Mouse (Mus musculus): Measurements from ENCODE around the gene Epn2. TPM values are rescaled to one million over a fixed set of nuclear protein-coding genes. Genes with fewer than 3 reads are reported as not detected.

The Epn2 gene
- polyA plus RNA-seq, 1 experiment from 2014 or later = 22.1 TPM

DNA sequence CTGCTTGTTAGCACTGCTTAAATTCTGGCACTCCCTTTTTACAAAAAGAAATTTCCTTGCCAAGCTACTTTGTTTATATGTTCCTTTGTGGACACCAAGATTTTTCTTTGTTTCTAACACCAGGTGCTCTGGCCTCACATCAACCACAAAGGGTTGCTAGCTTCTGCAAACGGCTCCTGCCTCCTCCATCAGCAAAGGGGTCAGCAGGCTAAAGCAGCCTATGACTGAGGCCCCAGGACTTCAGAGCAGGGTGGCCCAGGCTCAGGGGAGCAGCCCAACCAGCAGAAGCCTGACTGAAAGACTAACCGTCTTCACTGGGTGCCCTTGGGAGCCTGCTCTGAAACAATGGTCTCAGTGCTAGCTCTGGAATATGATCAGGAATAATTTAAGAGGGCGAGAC lies 22.0 kb upstream of the Epn2 start:
- Histone ChIP-seq H3K27me3 (ENCODE audit: insufficient read depth, low read length) (no peaks in the 10 kb centered on the region), H3K4me2 (ENCODE audit: low read length) (no peak overlapping the region), H3K9ac (ENCODE audit: low read depth, low read length) (no peak overlapping the region), H3K36me3 (ENCODE audit: insufficient read depth, low read length) (no peaks in the 10 kb centered on the region), H3K27ac (no peak overlapping the region), H3K9me3 (replicated peaks; ENCODE audit: low read length) (no peaks in the 10 kb centered on the region), H3K4me1 (replicated peaks; ENCODE audit: insufficient read depth, low read length) (no peaks in the 10 kb centered on the region), H3K4me3 (replicated peaks; ENCODE audit: low read depth, low read length) (no peak overlapping the region)
- TF ChIP-seq CTCF (IDR thresholded peaks at IDR 0.05; ENCODE audit: low read depth) = no peak
- ATAC-seq (replicated peaks; ENCODE audit: low FRiP score, low read depth) (no peak), DNase-seq (ENCODE audit: low spot score) (no peak)
- 39% methylated on average over 3 of the region's 3 CpGs for WGBS

DNA sequence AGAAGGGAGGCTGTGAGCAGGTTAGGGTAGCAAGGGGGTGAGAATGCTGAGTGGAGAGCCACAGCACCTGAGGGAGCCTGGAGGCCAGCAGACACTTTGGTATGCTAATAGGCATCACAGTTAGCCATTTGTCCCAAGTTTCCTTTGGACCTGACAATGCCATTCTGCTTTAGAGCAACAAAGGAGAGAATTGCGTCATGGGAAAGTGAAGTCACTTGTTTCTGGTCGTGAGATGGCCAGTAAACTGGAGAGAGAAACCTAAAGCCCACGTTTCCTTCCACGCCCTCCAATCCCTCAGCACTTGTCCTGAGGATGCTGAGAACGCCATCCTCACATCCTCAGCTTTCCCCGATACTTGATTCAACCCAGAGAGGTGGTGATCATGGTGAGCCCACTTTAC lies 18.9 kb upstream of the Epn2 start:
- no peak overlapping the region for H3K4me2 ChIP-seq (ENCODE audit: low read length)
- H3K36me3 ChIP-seq (ENCODE audit: insufficient read depth, low read length) = no peaks in the 10 kb centered on the region
- no peak for DNase-seq (ENCODE audit: low spot score)
- no peak for TF ChIP-seq CTCF (IDR thresholded peaks at IDR 0.05; ENCODE audit: low read depth)
- WGBS = 57% methylated on average over 6 of the region's 6 CpGs
- H3K4me1 ChIP-seq (replicated peaks; ENCODE audit: insufficient read depth, low read length) = no peaks in the 10 kb centered on the region
- H3K27ac ChIP-seq = no peak overlapping the region
- H3K9me3 ChIP-seq (replicated peaks; ENCODE audit: low read length) = no peaks in the 10 kb centered on the region
- no peak for ATAC-seq (replicated peaks; ENCODE audit: low FRiP score, low read depth)
- H3K4me3 ChIP-seq (replicated peaks; ENCODE audit: low read depth, low read length) = no peak overlapping the region
- H3K9ac ChIP-seq (ENCODE audit: low read depth, low read length) = no peak overlapping the region
- H3K27me3 ChIP-seq (ENCODE audit: insufficient read depth, low read length) = no peaks in the 10 kb centered on the region

GRCm38 (mm10) chr11:61597471-61597870 lies 18.0 kb upstream of the Epn2 start:
- Histone ChIP-seq H3K27me3 (ENCODE audit: insufficient read depth, low read length) (no peaks in the 10 kb centered on the region), H3K27ac (no peak overlapping the region), H3K9ac (ENCODE audit: low read depth, low read length) (no peak overlapping the region), H3K4me1 (replicated peaks; ENCODE audit: insufficient read depth, low read length) (no peaks in the 10 kb centered on the region), H3K36me3 (ENCODE audit: insufficient read depth, low read length) (no peaks in the 10 kb centered on the region), H3K9me3 (replicated peaks; ENCODE audit: low read length) (no peaks in the 10 kb centered on the region), H3K4me3 (replicated peaks; ENCODE audit: low read depth, low read length) (no peak overlapping the region), H3K4me2 (ENCODE audit: low read length) (no peak overlapping the region)
- TF ChIP-seq CTCF (IDR thresholded peaks at IDR 0.05; ENCODE audit: low read depth) = no peak
- 90% methylated on average over 2 of the region's 2 CpGs for WGBS
- DNase-seq (ENCODE audit: low spot score) (no peak), ATAC-seq (replicated peaks; ENCODE audit: low FRiP score, low read depth) (no peak)

GRCm38 (mm10) chr11:61593069-61593468 lies 13.6 kb upstream of the Epn2 start:
- no peak overlapping the region for H3K4me2 ChIP-seq (ENCODE audit: low read length)
- ATAC-seq (replicated peaks; ENCODE audit: low FRiP score, low read depth) (no peak), DNase-seq (ENCODE audit: low spot score) (no peak)
- H3K4me1 ChIP-seq (replicated peaks; ENCODE audit: insufficient read depth, low read length) = no peaks in the 10 kb centered on the region
- H3K9me3 ChIP-seq (replicated peaks; ENCODE audit: low read length) = no peaks in the 10 kb centered on the region
- no peak for TF ChIP-seq CTCF (IDR thresholded peaks at IDR 0.05; ENCODE audit: low read depth)
- H3K36me3 ChIP-seq (ENCODE audit: insufficient read depth, low read length) = no peaks in the 10 kb centered on the region
- no peak overlapping the region for H3K4me3 ChIP-seq (replicated peaks; ENCODE audit: low read depth, low read length)
- H3K9ac ChIP-seq (ENCODE audit: low read depth, low read length) = no peak overlapping the region
- H3K27me3 ChIP-seq (ENCODE audit: insufficient read depth, low read length) = no peaks in the 10 kb centered on the region
- no peak overlapping the region for H3K27ac ChIP-seq

DNA sequence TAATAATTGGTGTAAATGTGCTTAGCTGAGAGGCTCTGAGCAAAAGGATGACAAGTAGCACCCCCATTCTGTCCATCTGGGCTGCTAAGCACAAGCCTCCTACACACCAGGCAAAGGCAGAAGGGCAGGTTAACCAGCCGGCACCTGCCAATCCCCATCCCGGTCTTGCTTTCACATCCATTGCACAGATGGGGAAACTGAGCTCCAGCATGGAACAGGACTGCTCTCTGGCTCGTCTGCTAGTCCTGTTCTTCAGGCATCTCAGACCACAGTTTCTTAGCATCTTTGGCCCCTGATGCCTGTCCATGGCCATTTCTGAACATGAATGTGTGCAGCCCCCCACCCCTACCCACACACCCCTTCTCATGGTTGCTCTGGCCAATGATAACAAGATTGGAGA lies 12.6 kb upstream of the Epn2 start:
- DNase-seq (ENCODE audit: low spot score) (no peak), ATAC-seq (replicated peaks; ENCODE audit: low FRiP score, low read depth) (no peak)
- no peak for TF ChIP-seq CTCF (IDR thresholded peaks at IDR 0.05; ENCODE audit: low read depth)
- Histone ChIP-seq H3K36me3 (ENCODE audit: insufficient read depth, low read length) (no peaks in the 10 kb centered on the region), H3K4me2 (ENCODE audit: low read length) (no peak overlapping the region), H3K4me3 (replicated peaks; ENCODE audit: low read depth, low read length) (no peak overlapping the region), H3K9me3 (replicated peaks; ENCODE audit: low read length) (no peaks in the 10 kb centered on the region), H3K27ac (no peak overlapping the region), H3K9ac (ENCODE audit: low read depth, low read length) (no peak overlapping the region), H3K4me1 (replicated peaks; ENCODE audit: insufficient read depth, low read length) (no peaks in the 10 kb centered on the region), H3K27me3 (ENCODE audit: insufficient read depth, low read length) (no peaks in the 10 kb centered on the region)
- 86% methylated on average over 3 of the region's 3 CpGs for WGBS

GRCm38 (mm10) chr11:61590516-61591213 lies 11.2 kb upstream of the Epn2 start:
- H3K9me3 ChIP-seq (replicated peaks; ENCODE audit: low read length) = no peaks in the 10 kb centered on the region
- DNase-seq (ENCODE audit: low spot score) (peak; percentile 85), ATAC-seq (replicated peaks; ENCODE audit: low FRiP score, low read depth) (no peak; the same call in 1 of the 2 replicates)
- no peaks in the 10 kb centered on the region for H3K27me3 ChIP-seq (ENCODE audit: insufficient read depth, low read length)
- H3K4me2 ChIP-seq (ENCODE audit: low read length) = no peak overlapping the region
- no peak overlapping the region for H3K9ac ChIP-seq (ENCODE audit: low read depth, low read length)
- 37% methylated on average over 7 of the region's 7 CpGs for WGBS
- H3K4me1 ChIP-seq (replicated peaks; ENCODE audit: insufficient read depth, low read length) = no peaks in the 10 kb centered on the region
- H3K27ac ChIP-seq = peak overlapping the region; percentile 70
- H3K36me3 ChIP-seq (ENCODE audit: insufficient read depth, low read length) = no peaks in the 10 kb centered on the region
- H3K4me3 ChIP-seq (replicated peaks; ENCODE audit: low read depth, low read length) = no peak overlapping the region
- TF ChIP-seq CTCF (IDR thresholded peaks at IDR 0.05; ENCODE audit: low read depth) = no peak

DNA sequence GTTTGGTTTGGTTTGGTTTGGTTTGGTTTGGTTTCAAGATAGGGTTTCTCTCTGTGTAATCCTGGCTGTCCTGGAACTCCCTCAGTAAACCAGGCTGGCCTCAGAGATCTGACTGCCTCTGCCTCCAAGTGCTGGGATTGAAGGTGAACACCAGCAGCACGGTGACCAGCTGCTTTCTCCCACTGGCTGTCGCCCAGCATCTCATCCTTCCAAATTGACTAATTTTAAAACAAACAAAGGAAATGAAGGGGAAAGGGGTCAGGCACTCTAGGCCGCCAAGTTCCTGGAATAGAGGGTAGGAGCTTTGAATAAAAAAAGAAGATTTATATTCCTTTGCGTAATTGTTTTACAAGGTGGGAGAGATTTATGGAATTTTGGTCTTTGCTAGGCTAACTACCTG lies 5.9 kb upstream of the Epn2 start:
- Histone ChIP-seq H3K36me3 (ENCODE audit: insufficient read depth, low read length) (no peaks in the 10 kb centered on the region), H3K4me3 (replicated peaks; ENCODE audit: low read depth, low read length) (no peak overlapping the region), H3K9ac (ENCODE audit: low read depth, low read length) (no peak overlapping the region), H3K4me1 (replicated peaks; ENCODE audit: insufficient read depth, low read length) (no peaks in the 10 kb centered on the region), H3K4me2 (ENCODE audit: low read length) (no peak overlapping the region), H3K27ac (no peak overlapping the region), H3K27me3 (ENCODE audit: insufficient read depth, low read length) (no peaks in the 10 kb centered on the region), H3K9me3 (replicated peaks; ENCODE audit: low read length) (no peaks in the 10 kb centered on the region)
- no peak for TF ChIP-seq CTCF (IDR thresholded peaks at IDR 0.05; ENCODE audit: low read depth)
- 42% methylated on average over 4 of the region's 4 CpGs for WGBS
- ATAC-seq (replicated peaks; ENCODE audit: low FRiP score, low read depth) = no peak
- peak; percentile 11 for DNase-seq (ENCODE audit: low spot score)
